Mouse (Mus musculus): ENCODE results near the gene Pafah1b2.

Gene Pafah1b2

GRCm38 (mm10) chr9:45941329-45941888, 71.1 kb downstream of the Pafah1b2 start:
- DNase-seq = no peak

GRCm38 (mm10) chr9:45939794-45940193, 72.7 kb downstream of the Pafah1b2 start:
- no peak for DNase-seq

DNA sequence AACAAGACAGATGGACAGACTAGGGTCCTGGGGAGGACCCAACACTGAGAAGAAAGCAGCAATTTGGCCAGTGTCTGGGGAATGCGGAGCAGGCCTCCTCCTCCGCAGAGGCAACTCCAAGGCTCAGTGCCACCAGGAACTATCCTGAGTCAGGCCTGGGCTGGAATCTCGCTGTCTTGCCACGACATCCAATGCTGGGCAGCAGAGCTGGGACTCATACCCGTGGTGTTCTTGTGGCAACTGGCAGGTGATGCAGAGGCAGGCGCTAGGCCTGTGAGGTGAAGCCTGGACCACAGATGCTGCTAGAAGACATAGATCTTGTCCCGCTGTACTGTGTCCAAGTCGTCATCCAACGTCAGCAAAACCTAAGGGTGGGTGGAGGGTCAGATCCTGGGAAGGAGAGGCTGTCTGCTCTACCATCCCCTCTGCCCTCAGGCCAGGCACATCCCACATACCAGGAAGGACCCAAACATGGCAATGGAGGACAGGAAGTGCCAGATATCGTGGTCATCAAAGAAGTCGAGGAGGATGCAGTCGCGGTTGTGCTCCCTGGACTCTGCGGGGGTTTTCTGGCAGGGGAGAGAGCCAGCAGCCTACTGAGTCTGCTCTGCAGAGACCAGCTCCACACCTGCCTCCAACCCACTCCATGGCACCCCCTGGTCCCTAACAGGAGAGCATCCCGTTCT, 73.4 kb downstream of the Pafah1b2 start:
- DNase-seq = no peak

DNA sequence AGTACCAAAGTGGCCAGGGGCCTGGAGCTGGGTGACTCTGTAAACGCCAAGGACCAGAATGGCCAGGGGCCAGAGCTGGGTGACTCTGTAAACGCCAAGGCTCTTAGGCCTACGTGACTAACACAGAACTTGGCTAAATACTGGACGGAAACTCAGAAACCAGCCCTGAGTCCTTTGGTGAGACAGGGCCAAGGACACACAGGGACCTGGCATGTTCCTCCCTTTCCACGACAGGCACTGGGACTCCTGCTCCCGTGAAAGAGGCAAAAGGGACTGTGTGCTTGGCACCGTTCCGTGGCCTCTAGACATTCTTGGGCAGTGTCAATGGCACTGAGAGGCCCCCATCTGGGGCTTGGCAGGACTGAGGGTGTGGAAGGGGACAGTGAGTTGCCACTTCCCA, 74.4 kb downstream of the Pafah1b2 start:
- DNase-seq = no peak

DNA sequence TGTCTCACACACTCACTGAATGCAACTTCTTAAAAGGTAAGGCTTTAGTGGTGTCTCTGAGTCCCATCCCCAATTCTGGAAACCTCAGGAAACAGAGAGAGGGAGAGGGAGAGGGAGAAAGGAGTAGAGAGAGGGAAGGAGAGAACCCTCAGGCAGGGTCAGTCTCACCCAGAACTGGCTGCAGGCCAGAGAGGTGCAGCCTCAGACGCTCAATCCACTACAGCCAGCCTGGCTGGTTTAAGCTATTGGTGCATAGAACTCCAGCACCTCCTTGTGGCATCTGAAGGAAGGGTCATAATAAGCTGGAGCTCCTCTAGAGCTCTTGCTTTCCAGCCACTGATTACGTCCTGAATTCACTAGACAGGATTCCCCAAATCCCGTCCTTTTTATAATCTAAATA, 75.6 kb downstream of the Pafah1b2 start:
- peak in 1 of 2 experiments; percentile 39 for DNase-seq

GRCm38 (mm10) chr9:45935628-45936210, 76.8 kb downstream of the Pafah1b2 start, which contains the start of gene Tagln:
TSS of gene Tagln (minus strand) at chr9:45936058.
- DNase-seq = no peak

DNA sequence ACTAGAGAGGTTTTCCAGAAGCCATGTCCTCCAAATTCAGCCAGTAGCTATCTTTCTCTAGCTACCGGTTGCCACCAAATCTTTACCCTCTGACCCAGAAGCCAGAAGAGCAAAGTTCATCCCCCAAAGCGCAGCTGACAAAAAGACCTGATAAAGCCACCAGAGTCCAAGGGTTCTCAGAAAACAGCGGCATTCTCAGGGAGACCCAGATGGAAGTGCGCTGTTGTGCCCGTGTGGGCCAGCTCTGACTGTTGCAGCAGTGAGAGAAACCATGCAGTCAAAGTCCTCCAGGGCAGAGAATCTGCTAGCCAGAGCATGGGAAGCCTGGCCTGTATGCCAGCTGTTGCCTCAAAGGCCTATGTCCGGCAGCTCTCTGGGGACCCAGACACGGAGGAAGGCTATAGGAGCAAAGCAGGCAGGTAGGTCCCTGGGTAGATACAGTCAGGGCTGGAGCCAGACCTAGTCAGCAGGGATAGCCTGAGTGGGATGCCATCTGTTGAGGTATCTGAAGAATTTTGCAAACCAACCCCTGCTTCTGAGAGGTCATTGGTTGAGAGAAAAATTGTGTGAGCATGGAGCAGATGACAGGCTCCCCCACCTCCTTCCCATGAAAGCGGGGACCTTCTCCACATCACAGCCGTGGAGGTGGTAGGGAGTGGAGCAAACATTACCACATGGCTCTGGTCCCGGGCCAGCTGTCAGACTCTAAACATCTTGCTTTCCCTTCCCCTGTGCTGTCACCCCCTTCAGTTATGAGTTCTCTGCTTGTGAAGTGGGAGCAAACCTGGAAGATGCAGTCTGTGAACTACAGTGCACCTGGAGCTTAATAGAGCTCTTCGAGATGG, 79.7 kb downstream of the Pafah1b2 start:
- no peak for DNase-seq

GRCm38 (mm10) chr9:45931958-45932357, 80.5 kb downstream of the Pafah1b2 start:
- DNase-seq = no peak

GRCm38 (mm10) chr9:45929285-45929684, 83.2 kb downstream of the Pafah1b2 start:
- DNase-seq = no peak

DNA sequence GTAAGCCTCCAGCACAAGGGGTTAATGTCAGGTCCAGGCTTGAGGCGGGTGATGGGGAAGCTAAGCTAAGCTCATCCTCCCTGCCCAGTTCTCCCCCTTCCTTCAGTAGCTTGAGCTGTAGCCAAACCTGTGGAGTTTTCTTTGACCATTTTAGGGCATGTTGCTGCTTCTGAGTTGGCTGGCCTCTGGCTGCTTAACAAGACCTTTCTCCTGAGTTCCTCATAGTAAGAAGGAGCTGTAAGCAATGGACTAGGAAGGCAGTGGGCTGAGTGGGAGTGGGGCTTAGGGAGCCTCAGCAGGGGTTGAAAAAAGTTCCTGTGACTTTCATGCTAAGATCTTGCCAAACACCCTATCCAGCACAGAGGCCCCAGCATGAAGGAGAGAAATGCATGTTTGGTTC, 92.6 kb downstream of the Pafah1b2 start:
- no peak for DNase-seq

DNA sequence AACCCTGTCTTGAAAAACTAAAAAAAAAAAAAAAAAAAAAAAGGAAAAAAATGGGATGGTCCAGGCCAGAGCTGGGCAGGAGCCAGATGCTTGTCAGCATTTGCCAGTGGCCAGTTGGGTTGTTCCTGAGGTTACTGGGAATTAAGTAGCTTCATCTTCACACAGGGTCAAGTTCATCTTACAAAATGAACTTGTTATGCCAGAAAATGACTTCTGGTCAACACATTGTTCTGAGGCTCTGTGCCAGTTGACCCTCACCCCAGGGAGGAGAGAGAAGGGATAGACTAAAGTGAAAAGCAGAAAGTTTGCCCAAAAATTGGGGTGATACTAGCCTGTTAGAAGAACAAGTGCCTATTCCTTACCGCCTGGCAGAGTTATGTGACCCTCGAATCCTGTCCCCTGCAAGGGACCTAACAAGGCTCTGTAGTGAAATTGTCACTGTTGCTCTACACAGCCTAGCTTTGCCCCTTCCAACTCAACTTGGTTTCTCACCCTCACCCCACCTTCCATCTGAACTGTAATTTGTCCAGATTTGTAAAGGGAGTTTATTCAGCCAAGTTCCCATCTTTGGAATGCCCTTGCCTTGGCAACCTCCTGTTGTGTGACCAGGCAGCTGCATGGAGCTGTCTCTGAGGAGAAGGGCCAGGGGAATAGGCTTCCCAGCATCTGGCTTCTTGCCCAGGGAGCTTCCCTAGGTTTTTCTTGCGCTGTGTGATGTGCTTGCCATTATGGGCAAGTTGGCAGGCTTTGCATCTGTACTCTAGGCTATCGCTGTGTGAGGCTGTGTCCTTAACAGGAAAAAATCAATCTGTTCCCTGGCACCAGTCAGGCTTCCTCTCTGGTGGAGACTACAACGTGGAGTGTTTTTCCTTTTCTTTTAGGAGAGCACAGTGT, 95.2 kb downstream of the Pafah1b2 start:
- DNase-seq = no peak

- DNase-seq = no peak
These were observed 96.8 kb downstream of the Pafah1b2 start for GRCm38 (mm10) chr9:45915659-45916058.

Measured in spleen, adult 18-20 months (tissue).